Mouse (Mus musculus) limb, embryonic 10.5 days (tissue): ENCODE results near the gene Gm9044. TPM values are rescaled to one million over a fixed set of nuclear protein-coding genes. Genes with fewer than 3 reads are reported as not detected.

Experiments
- polyA plus RNA-seq: library from polyadenylated mRNA; unstranded; fragments of >200 nt; fragmentation: Nextera tagmentation; extraction: Ambion mirVana; gene quantifications from 2 replicates; pipeline ENCODE4 v1.2.1, GENCODE M21; 2016

Gm9044 gene
- polyA plus RNA-seq, 1 experiment from 2014 or later, result not detected

Other genes with a start within 250 kb of the Gm9044 start
- gene Mdm1, start 190.6 kb downstream of the Gm9044 start, polyA plus RNA-seq, result 44.4 and 57.3 TPM in 2 replicates
- gene Il22, start 127.5 kb downstream of the Gm9044 start, polyA plus RNA-seq, result not detected in 2 replicates
- 0.10 TPM in 1 of 2 replicates, not detected in the other for gene Gm32717, start 91.6 kb downstream of the Gm9044 start, polyA plus RNA-seq
- 0.10 TPM in 1 of 2 replicates, not detected in the other for gene Gm32802, start 73.7 kb downstream of the Gm9044 start, polyA plus RNA-seq
- not detected in 2 replicates for gene Iltifb, start 37.4 kb downstream of the Gm9044 start, polyA plus RNA-seq
- gene Gm9040, start 5.4 kb downstream of the Gm9044 start, polyA plus RNA-seq, result not detected in 2 replicates
- gene Gm9045, start 5.4 kb upstream of the Gm9044 start, polyA plus RNA-seq, result not detected in 2 replicates
- gene Gm9046, start 10.8 kb upstream of the Gm9044 start, polyA plus RNA-seq, result not detected in 2 replicates
- gene Gm9048, start 16.3 kb upstream of the Gm9044 start, polyA plus RNA-seq, result not detected in 2 replicates
- gene Gm9049, start 21.7 kb upstream of the Gm9044 start, polyA plus RNA-seq, result not detected in 2 replicates
- not detected in 2 replicates for gene Ifng, start 108.6 kb upstream of the Gm9044 start, polyA plus RNA-seq